Mouse (Mus musculus) frontal cortex, postnatal 10 days (tissue): ENCODE data around the gene Tmem88b.
"Not testable (repeated sequence)": the region's sequence is repeated elsewhere in the genome, so short reads cannot be mapped to it uniquely, and the experiment has no call there.

Source experiments
- DNase-seq, 2 experiments: peaks; one replicate each; pipeline ENCODE4 v3.0.0; 2022; ENCODE audit warnings: low spot score in 2 of 2, mixed read lengths in 1 of 2

Tmem88b gene

GRCm38 (mm10) chr4:155760613-155761355, 24.9 kb downstream of the Tmem88b start, which contains the start of gene Atad3a:
TSS of gene Atad3a (minus strand) at chr4:155761093.
- peak; percentile 94 to 96 for DNase-seq

GRCm38 (mm10) chr4:155759862-155760612, 25.6 kb downstream of the Tmem88b start:
- DNase-seq = no peak

DNA sequence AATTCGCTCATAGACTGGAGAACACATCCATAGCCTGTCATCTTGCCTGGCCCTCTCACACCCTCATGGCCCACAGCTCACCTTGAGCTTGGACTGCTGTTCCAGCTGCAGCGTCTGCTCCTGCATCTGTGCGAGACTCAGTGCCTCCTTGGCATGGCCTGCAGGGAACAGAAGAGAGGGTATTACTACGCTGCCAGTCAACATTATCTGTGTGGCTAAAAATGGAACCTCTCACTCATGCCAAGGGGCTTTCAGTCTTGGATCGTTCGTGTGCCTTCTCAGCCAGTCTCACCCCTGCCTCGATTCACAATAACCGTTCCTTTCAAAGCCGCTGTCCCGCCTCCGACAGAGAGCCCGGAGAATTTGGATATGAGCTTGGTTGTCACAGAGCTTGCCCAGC, 28.7 kb downstream of the Tmem88b start:
- DNase-seq = no peak

- no peak for DNase-seq
Observed at GRCm38 (mm10) chr4:155746575-155747490, 38.8 kb downstream of the Tmem88b start.

DNA sequence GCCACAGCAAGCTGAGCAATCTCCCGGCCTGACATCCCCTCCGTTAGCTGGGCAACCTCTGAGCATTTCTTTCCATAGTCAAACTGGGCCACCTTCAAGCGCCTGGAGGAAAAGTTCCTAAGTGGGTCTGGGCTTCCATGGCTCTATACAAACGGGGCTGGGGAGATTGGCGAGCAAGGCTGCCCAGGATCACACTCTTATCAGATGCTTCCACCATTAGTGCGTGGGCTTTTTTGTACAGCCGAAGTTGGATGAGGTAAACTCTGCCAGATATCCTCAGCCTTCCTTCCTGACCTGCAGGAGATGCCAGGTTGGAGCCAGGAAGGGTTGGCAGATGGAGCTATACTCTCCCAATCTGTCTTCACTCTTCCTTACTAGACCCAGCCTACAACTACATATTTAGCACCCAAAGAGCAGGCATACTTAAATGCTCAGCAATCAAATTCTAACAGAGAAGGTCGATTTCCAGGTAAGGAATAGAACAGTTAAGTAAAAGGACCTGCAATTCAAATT, 39.6 kb downstream of the Tmem88b start:
- no peak for DNase-seq

DNA sequence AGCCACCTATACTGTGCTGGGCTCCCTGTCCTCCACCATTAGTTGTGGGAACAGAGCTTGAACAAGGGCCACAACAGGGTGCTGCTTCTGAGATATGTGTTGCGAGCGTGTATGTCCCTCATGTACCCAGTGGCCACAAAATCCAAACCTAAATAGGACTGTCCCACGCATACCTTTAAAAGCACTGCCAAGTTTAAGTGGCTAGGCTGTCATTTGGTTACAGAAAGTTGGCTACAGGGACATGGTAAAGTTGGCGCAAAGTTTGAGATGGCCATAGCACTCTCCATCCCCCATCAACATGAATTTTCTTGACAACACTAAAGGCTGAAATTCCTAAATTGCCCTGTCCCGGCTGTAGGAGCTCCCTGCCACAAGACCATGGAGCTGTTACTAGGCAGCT, 40.5 kb downstream of the Tmem88b start:
- DNase-seq = no peak

- no peak for DNase-seq
Observed at GRCm38 (mm10) chr4:155744474-155744873, 41.2 kb downstream of the Tmem88b start.

GRCm38 (mm10) chr4:155742684-155743083, 43.0 kb downstream of the Tmem88b start:
- DNase-seq = no peak

DNA sequence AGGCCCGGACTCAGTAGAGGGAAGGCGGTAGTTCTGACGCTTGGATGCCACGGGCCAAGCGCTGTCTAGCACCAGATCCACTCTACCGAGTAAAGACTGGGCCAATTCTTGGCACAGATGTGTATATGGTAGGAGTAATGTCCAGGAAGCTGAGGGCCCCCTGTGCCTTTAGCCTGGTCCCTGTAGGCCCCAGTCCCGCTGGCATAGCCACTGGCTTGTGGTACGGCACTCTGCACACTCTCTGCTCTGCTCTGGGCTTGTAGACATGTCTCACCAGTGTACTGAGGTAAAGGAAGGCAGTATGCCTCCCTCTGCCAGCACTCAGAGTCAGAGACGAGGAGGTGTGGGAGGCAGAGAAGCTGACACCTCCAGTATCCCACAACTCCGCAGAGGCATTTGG, 45.0 kb downstream of the Tmem88b start:
- DNase-seq = not testable (repeated sequence)

GRCm38 (mm10) chr4:155739741-155740636, 45.7 kb downstream of the Tmem88b start:
- DNase-seq = peak in 1 of 2 experiments; percentile 22

DNA sequence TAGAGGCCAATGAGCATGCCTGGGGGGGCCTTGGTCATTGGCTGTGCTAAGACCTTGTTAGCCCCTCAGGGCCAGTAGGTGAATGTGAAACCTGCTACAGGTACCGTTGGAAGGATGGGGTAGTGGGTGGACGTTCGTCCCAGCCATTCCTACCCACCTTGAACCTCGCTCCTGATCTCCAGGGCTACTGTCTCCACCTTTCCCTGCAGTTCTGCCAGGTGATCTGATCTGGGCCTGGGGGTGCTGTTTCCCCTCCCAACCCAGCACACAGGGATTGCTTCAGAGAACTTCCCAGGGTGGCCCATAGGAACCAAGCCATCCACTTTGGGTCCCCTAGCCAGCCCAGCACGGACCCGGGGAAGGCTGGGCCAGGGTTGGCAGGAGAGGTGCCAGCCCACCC, 46.5 kb downstream of the Tmem88b start:
- no peak for DNase-seq

DNA sequence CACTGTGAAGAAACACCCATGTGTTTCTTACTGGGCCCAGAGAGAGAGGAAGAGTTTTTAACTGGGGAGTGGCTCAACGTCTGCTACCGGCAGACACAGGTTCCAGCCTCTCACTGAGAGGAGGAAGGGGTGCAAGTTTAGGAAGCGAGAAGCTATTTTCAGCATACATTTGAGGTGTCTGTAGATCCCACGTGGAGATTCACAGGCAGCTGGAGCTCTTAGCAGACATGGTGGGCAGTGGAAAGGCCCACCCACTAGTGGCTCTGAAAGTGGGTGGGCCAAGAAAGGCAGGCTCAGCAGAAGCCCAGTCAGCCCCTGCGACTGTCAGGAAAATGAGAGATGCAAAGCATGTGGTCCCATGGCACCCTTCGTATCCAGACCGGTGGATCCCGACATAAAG, 47.4 kb downstream of the Tmem88b start:
- DNase-seq = peak in 1 of 2 experiments; percentile 21

DNA sequence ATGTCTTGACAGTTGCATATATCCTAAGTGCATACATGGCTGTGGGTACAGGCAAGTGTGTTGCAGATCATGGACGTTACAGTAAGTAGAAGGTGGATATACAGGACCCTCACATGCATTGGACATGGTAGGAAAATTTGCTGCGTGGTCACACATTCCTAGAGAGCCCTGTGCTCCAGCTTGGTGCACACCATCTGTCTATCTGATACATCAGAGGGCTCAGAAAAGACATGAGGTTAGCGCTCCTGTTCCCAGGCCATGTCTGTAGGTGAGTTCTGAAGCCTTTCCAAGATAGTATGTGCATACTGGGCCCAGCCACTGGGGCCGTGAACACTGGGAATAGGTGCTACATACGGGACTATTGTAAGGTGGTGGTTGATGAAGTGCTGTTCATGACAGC, 49.3 kb downstream of the Tmem88b start:
- no peak for DNase-seq

DNA sequence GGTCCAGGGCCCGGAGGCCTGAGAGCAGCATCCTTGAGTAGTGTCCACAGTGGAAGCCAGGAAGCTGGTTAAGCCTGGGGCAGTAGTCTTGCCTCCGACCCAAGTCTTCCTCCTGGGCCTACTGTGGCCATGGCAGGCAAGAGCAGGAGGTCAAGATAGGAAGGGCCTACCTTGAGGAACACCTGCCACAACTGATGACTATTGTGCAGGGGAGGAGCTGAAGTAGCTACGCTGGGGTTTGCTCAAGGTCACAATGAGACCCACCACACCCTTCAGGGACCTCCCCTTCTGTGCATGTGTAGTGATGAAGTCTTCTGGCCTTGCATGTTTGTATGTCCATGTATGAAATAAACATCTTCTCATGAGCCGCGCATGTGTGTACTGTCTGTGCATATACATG, 49.9 kb downstream of the Tmem88b start:
- no peak for DNase-seq

- DNase-seq = peak in 1 of 2 experiments; percentile 51
Observed at GRCm38 (mm10) chr4:155734951-155735702, 50.5 kb downstream of the Tmem88b start.

- peak; percentile 91 to 92 for DNase-seq
Observed at GRCm38 (mm10) chr4:155734350-155734941, 51.2 kb downstream of the Tmem88b start, which contains the start of gene Tmem240. TSS of gene Tmem240 (plus strand) at chr4:155734800.

DNA sequence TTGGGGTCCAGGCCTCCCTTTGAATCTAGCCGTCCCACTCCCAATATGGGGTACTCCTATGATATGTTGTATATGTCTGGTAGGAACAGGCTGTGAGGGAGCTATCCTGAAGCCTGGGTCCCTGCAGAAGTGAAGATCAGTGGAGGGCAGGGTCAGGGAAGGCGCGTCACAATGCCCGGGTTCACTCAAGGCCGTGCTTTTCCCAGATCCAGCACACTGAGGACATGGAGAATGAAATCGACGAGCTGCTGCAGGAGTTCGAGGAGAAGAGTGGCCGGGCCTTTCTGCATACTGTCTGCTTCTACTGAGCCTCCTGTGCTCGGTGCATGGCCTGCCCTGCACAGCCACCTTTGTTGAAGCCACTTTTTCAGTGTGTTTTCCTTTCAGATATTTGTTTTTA, 52.4 kb downstream of the Tmem88b start:
- no peak for DNase-seq
